Mouse (Mus musculus) heart, postnatal 0 days (tissue): ENCODE results near the gene Mn1. TPM values are rescaled to one million over a fixed set of nuclear protein-coding genes. Genes with fewer than 3 reads are reported as not detected.

Experiments
- ATAC-seq: fragments of 200-750 bp; cut with Nextera tagmentation; 2 replicates; pipeline ENCODE4 v1.8.0; 2017; ENCODE audit warnings: low read depth, moderate number of reproducible peaks, moderate library complexity; ENCODE audit not compliant: insufficient read depth
- DNase-seq: peaks from one replicate; pipeline ENCODE4 v3.0.0-alpha.2; 2016; ENCODE audit warnings: low spot score
- H3K27ac ChIP-seq: fragments of 300-500 bp; sonication (generic); 2 replicates; pipeline ENCODE4 v1.5.1; 2014; ENCODE audit warnings: low read depth, mild to moderate bottlenecking
- H3K27me3 ChIP-seq: fragments of 300-500 bp; sonication (generic); 2 replicates; pipeline ENCODE4 v1.6.1; 2014; ENCODE audit warnings: low read length, mixed read lengths; ENCODE audit not compliant: control insufficient read depth, insufficient read depth
- H3K36me3 ChIP-seq: fragments of 300-500 bp; sonication (generic); replicated peaks from 2 replicates; pipeline ENCODE4 v1.6.1; 2014; ENCODE audit warnings: low read length, mixed read lengths; ENCODE audit not compliant: control insufficient read depth, insufficient read depth
- H3K4me1 ChIP-seq: fragments of 300-500 bp; sonication (generic); 2 replicates; pipeline ENCODE4 v1.6.1; 2014; ENCODE audit warnings: antibody characterized with exemption; ENCODE audit not compliant: control insufficient read depth, insufficient read depth
- H3K4me2 ChIP-seq: fragments of 300-500 bp; sonication (generic); 2 replicates; pipeline ENCODE4 v1.6.1; 2014; ENCODE audit warnings: low read depth, mild to moderate bottlenecking, low read length, moderate library complexity
- H3K4me3 ChIP-seq: fragments of 300-500 bp; sonication (generic); 2 replicates; pipeline ENCODE4 v1.5.1; 2014; ENCODE audit warnings: low read depth, low read length
- H3K9ac ChIP-seq: fragments of 300-500 bp; sonication (generic); replicated peaks from 2 replicates; pipeline ENCODE4 v1.6.1; 2014; ENCODE audit warnings: low read depth, low read length, mixed read lengths
- H3K9me3 ChIP-seq: fragments of 300-500 bp; sonication (generic); replicated peaks from 2 replicates; pipeline ENCODE4 v1.6.1; 2016; ENCODE audit warnings: low read length; ENCODE audit not compliant: control insufficient read depth
- CTCF ChIP-seq: IDR thresholded peaks from 2 replicates; pipeline ENCODE4 v1.5.1; 2016; ENCODE audit warnings: antibody characterized with exemption, control low read depth, low read depth
- EP300 ChIP-seq: IDR thresholded peaks from 2 replicates; pipeline ENCODE4 v1.6.1; 2016; ENCODE audit warnings: antibody characterized with exemption, low read depth
- WGBS: fragments of 180-500 bp; shearing (Covaris S2); extraction: QIAGEN DNeasy Blood & Tissue Kit; methylation state at CpG from one replicate; pipeline ENCODE4 v1.1.7; 2014; 5-methylcytosine and 5-hydroxymethylcytosine counted together
- polyA plus RNA-seq: library from polyadenylated mRNA; unstranded; fragments of >200 nt; fragmentation: Nextera tagmentation; extraction: Ambion mirVana; gene quantifications from 2 replicates; pipeline ENCODE4 v1.2.1, GENCODE M21; 2015
- total RNA-seq: library from RNA; depleted of rRNA; stranded (reverse); fragments of >200 nt; gene quantifications from 2 replicates; pipeline ENCODE4 v1.2.3, GENCODE M21; 2014; ENCODE audit warnings: low replicate concordance

Gene Mn1
- total and polyA plus RNA-seq, 2 experiments from 2014 or later, result 4.5 to 16.4 TPM

DNA sequence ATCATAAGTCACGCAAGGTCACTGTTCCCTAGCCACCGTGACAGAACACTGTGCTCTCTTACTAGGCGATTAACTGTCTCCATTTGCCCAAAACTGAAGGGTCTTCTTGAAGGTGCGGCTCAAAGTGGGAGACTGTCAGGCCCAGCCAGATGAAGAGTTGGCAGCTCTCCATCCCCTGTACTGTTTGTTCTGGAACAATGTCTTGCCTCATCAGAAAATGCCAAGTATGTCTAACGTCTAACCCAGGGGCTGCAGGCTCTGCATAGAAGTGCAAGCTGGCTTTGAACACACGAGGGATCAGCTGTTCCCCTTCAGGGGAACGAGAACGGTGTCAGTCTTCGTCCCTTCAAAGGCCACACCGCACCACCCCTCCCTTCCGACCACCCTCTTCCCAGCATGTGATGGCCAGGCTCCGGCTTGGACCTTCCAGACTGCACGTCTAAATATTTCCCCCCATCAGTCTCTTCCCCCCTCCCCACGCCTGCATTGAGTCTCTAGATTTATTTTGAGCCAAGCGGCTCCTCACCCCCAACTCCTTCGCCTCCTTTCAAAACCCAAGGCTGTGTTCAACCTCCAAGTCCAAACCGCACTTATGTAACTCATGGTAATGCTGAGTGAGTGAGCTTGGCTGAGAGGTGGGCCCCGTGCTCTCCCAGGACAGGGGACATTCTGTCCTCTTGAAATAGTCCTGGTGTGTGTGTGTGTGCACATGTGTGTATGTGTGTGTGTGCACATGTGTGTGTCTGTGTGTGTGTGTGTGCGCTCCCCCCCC lies 15.1 kb upstream of the Mn1 start:
- no peak overlapping the region for H3K9ac ChIP-seq
- TF ChIP-seq EP300 (no peak), CTCF (no peak)
- no peaks in the 10 kb centered on the region for H3K9me3 ChIP-seq
- DNase-seq (no peak), ATAC-seq (no peak)
- no peak overlapping the region for H3K27ac ChIP-seq
- H3K36me3 ChIP-seq, result no peaks in the 10 kb centered on the region
- H3K27me3 ChIP-seq, result peaks cover 17% of the 10 kb centered on the region
- H3K4me3 ChIP-seq, result no peak overlapping the region
- 68% methylated on average over 19 of the region's 19 CpGs for WGBS
- H3K4me2 ChIP-seq, result no peak overlapping the region
- no peaks in the 10 kb centered on the region for H3K4me1 ChIP-seq

DNA sequence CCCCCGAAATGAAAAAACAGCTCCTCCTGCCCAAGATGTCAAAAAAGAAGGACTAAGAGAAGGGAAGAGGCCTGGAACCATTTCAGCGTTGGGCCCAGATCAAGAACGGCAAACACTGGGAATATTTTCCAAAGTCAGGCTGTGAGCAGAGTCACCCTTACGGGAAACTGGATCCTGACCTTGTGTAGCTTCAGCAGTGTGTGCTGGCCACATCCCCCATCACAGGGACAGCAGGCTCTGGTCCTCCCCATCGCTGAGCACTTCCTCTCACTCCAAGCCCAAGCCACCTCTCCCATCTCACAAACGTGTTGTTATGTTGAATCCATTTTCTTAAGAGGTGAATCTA lies 14.5 kb upstream of the Mn1 start:
- ATAC-seq (no peak), DNase-seq (no peak)
- Histone ChIP-seq H3K36me3 (no peaks in the 10 kb centered on the region), H3K4me2 (no peak overlapping the region), H3K27ac (no peak overlapping the region), H3K27me3 (peaks cover 17% of the 10 kb centered on the region), H3K4me3 (no peak overlapping the region), H3K4me1 (no peaks in the 10 kb centered on the region), H3K9me3 (no peaks in the 10 kb centered on the region), H3K9ac (no peak overlapping the region)
- WGBS, result 71% methylated on average over 6 of the region's 6 CpGs
- TF ChIP-seq EP300 (no peak), CTCF (no peak)

DNA sequence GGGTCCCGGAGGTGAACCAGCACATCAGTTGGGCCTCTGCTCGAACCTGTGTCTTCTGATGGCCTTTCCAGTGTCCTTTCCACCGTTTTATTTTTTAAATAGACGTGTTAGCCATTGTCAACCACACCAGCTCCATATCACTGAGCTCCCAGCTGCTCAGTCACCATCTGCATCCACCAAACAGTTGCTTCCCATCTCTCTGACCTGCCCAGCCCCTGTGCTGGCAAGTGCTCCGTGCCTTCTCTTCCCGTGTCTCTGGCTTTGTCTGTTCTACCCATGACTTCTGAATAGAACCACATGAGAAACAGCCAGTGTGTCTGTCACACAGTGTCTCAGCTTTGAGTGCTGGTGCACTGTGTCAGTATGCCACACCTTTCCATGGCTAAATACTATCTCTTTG lies 12.4 kb upstream of the Mn1 start:
- 72% methylated on average over 6 of the region's 6 CpGs for WGBS
- H3K9me3 ChIP-seq, result no peaks in the 10 kb centered on the region
- H3K9ac ChIP-seq, result no peak overlapping the region
- H3K27me3 ChIP-seq, result peaks cover 9% of the 10 kb centered on the region; the same call in 1 of the 2 replicates
- no peaks in the 10 kb centered on the region for H3K36me3 ChIP-seq
- ATAC-seq (no peak), DNase-seq (no peak)
- H3K4me1 ChIP-seq, result peaks cover 7% of the 10 kb centered on the region
- no peak overlapping the region for H3K4me3 ChIP-seq
- H3K4me2 ChIP-seq, result no peak overlapping the region
- TF ChIP-seq EP300 (no peak), CTCF (no peak)
- no peak overlapping the region for H3K27ac ChIP-seq

GRCm38 (mm10) chr5:111408470-111409105 lies 8.6 kb upstream of the Mn1 start:
- 14% methylated on average over 14 of the region's 14 CpGs for WGBS
- H3K9ac ChIP-seq, result no peak overlapping the region
- ATAC-seq, result peak; percentile 66
- H3K9me3 ChIP-seq, result no peaks in the 10 kb centered on the region
- no peaks in the 10 kb centered on the region for H3K36me3 ChIP-seq
- no peak overlapping the region for H3K4me3 ChIP-seq
- peaks cover 32% of the 10 kb centered on the region for H3K27me3 ChIP-seq
- peak; percentile 63 for DNase-seq
- H3K27ac ChIP-seq, result peak overlapping the region; percentile 34; the same call in 1 of the 2 replicates
- TF ChIP-seq CTCF (no peak), EP300 (no peak)
- H3K4me2 ChIP-seq, result no peak overlapping the region
- H3K4me1 ChIP-seq, result peaks cover 7% of the 10 kb centered on the region

DNA sequence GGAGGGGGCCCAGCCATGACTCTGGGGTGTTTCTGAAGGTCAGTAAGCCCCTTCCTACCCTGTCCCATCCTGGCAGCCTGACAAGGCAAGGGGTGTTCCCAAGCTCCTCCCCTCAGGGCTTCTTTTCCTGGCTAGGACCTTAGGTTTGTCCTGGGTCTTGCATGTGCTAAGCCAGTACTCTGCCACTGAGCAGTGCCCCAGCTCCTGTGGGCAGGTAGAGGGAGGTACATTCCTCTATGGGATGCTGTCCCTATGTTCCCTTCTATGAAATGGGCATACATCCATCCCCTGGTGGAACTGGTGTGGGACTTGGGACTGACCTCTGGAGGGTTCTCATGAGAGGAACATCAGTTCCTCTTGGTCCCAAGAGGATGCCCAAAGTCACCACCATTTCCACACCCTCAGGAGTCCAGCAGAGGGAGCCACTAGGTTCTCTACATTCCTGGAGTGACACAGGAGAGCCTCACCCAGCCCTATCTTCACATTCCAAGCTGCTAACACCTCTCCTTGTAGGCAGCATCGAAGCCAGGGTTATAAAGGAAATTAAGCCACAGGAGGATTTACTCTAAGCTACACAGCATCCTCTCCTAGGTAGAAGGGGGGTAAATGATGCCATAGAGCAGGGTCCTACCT lies 7.6 kb upstream of the Mn1 start:
- 8% methylated on average over 1 of the region's 1 CpGs for WGBS

More for the DNA sequence above, 7.6 kb upstream of the Mn1 start:
- ATAC-seq (peak; percentile 33; the same call in 1 of the 2 replicates), DNase-seq (no peak)
- Histone ChIP-seq H3K27me3 (peaks cover 38% of the 10 kb centered on the region), H3K9ac (no peak overlapping the region), H3K36me3 (no peaks in the 10 kb centered on the region), H3K4me3 (no peak overlapping the region), H3K27ac (no peak overlapping the region), H3K4me1 (peaks cover 7% of the 10 kb centered on the region), H3K4me2 (no peak overlapping the region), H3K9me3 (no peaks in the 10 kb centered on the region)
- TF ChIP-seq CTCF, result peak; percentile 61
- TF ChIP-seq EP300, result no peak
